Mouse (Mus musculus): ENCODE results near the gene Gcm2. TPM values are rescaled to one million over a fixed set of nuclear protein-coding genes. Genes with fewer than 3 reads are reported as not detected.

The Gcm2 gene
- not detected in 2 replicates for polyA plus RNA-seq (2011; ENCODE audit: insufficient read length, low read depth, missing spikeins)

DNA sequence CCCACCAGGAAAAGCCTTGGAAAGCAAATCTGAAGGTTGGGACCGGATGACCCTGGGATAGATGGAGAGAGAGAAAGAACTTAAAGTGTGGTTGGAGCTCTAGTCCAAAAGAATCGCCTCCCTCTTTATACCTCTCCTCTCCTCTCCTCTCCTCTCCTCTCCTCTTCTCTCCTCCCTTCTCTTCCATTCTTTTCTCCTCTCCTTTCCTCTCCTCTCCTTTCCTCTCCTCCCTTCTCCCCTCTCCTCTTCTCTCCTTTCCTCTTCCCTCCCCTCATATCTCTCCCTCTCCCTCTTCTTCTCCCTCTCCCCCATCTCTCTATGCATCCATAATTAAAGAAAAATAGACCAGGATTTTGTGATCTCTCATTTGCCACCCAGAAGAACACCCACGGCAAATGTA, at the start of gene Gcm2:
Gcm2 (minus strand) TSS at position 101 of the 400 bp plus-strand sequence.
- no peak within 1 kb of the TSS for H3K27ac ChIP-seq (ENCODE audit: insufficient read depth, low read length)
- H3K4me1 ChIP-seq (ENCODE audit: control insufficient read depth, insufficient read depth, low read length): no peaks in the 10 kb centered on the region
- no peak for TF ChIP-seq CTCF (IDR thresholded peaks at IDR 0.05; ENCODE audit: borderline replicate concordance, insufficient read depth, low read length)
- TF ChIP-seq POLR2A (IDR thresholded peaks at IDR 0.05; ENCODE audit: low read depth, low read length): no peak
- no peak within 1 kb of the TSS for H3K4me3 ChIP-seq (ENCODE audit: insufficient read depth, low read length)

DNA sequence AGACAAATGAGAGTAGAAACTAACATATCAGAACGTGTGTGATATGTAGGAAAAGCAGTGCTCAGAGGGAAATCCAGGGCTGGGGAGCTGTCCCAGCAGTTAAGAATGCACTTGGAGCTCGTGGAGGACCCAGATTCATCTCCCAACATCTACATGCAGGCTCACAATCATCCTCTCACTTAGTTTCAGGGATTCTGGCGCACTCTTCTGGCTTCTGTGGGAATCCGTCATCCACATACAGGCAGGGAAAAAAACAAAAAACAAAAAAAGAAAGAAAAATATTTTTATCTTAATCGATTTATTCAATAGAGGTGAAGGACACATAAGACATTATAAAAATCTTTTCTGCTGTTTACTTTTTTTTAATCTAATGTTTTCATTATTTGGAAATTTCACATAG, 47.6 kb upstream of the Gcm2 start:
- TF ChIP-seq CTCF (IDR thresholded peaks at IDR 0.05; ENCODE audit: borderline replicate concordance, insufficient read depth, low read length) (no peak), POLR2A (IDR thresholded peaks at IDR 0.05; ENCODE audit: low read depth, low read length) (no peak)
- H3K4me1 ChIP-seq (ENCODE audit: control insufficient read depth, insufficient read depth, low read length): no peaks in the 10 kb centered on the region
- H3K27ac ChIP-seq (ENCODE audit: insufficient read depth, low read length): no peak overlapping the region
- no peak overlapping the region for H3K4me3 ChIP-seq (ENCODE audit: insufficient read depth, low read length)

DNA sequence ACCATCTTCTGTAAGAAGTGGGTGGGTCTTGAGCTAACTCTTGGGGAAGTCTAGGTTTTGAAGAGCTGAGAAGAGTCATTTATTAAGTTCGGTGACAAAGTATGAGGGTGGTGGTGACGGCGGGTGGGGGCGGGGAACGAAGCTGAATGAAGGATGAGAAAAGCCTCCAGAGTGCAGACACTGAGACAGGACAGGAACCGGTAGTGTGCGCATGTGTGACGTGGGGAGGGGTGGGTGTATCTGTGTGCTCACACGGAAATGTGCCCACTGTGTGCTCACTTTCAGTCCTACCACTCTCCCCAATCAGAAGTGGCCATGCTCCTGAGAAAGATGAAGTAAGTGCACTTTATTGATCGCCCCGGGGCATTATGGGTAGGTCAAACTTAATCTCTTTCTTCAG, 42.3 kb upstream of the Gcm2 start:
- TF ChIP-seq CTCF (IDR thresholded peaks at IDR 0.05; ENCODE audit: borderline replicate concordance, insufficient read depth, low read length) (no peak), POLR2A (IDR thresholded peaks at IDR 0.05; ENCODE audit: low read depth, low read length) (no peak)
- no peaks in the 10 kb centered on the region for H3K4me1 ChIP-seq (ENCODE audit: control insufficient read depth, insufficient read depth, low read length)
- H3K27ac ChIP-seq (ENCODE audit: insufficient read depth, low read length): no peak overlapping the region
- no peak overlapping the region for H3K4me3 ChIP-seq (ENCODE audit: insufficient read depth, low read length)

DNA sequence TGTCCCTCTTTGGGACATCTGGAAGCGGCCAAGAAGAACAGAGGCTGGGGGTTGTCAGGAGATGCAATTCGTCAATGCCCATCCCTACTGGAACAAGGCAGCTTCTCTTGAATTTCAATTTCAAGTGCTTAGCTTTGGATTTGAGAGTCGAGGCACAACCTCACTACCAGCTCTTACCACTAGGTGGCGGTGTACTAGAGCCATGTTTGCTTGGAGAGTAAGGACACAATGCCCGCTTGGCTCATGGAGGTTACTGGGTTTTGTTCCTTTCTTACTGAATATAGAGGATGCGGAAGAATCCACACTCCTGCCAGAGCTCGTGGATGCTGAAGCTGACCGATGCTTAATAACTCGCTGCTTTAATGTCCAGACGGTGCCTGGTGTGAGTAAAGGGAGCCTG, 35.4 kb upstream of the Gcm2 start:
- Histone ChIP-seq H3K4me3 (ENCODE audit: insufficient read depth, low read length) (no peak overlapping the region), H3K27ac (ENCODE audit: insufficient read depth, low read length) (no peak overlapping the region), H3K4me1 (ENCODE audit: control insufficient read depth, insufficient read depth, low read length) (no peaks in the 10 kb centered on the region)
- TF ChIP-seq POLR2A (IDR thresholded peaks at IDR 0.05; ENCODE audit: low read depth, low read length) (no peak), CTCF (IDR thresholded peaks at IDR 0.05; ENCODE audit: borderline replicate concordance, insufficient read depth, low read length) (peak; percentile 59; the same call in 1 of the 2 replicates)

DNA sequence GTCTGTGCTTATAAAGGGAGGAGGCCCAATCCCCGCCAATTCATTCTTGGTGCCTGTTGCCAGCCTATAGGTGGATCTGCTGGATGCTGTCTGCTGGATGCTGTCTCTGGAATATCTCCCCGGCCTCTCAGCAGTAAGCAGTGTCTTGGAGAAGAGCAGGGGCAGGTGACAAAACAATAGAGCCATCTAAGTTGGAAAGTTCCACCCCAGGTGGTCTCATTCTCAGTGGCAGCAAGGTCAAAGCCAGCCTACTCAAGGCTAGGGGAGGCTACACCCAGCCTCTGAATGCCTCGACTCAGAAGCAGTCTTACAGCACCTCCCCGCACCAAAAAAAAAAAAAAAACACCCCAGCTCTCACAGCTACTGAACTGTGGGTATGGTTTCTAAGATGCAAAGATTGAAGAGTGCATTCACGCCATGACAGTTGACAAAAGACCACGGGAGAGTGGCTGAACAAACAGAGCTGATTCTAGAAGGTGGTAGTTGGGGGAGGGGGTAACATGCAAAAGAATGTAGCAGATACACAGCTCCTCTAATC, 34.7 kb upstream of the Gcm2 start:
- TF ChIP-seq CTCF (IDR thresholded peaks at IDR 0.05; ENCODE audit: borderline replicate concordance, insufficient read depth, low read length) (no peak), POLR2A (IDR thresholded peaks at IDR 0.05; ENCODE audit: low read depth, low read length) (no peak)
- no peaks in the 10 kb centered on the region for H3K4me1 ChIP-seq (ENCODE audit: control insufficient read depth, insufficient read depth, low read length)
- H3K4me3 ChIP-seq (ENCODE audit: insufficient read depth, low read length): no peak overlapping the region
- no peak overlapping the region for H3K27ac ChIP-seq (ENCODE audit: insufficient read depth, low read length)

DNA sequence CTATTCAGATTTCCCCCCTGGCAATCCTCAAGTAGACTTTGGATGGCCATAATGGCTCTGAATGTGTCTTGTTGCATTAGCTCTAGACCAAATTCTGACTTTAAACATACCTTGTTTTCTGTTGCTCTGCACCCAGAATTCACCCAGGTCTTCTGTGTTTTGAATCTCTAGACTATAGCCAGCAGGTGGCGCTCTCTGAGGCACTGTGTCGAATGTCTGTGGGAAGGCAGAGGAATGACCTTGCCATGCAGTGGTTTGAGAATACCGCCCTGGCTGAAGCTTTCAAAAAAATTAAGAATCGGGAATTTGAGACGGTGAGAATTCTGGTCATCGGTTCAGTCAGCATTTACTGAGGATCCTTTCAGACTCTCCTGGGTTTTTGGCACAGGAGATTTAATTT, 24.1 kb upstream of the Gcm2 start:
- Histone ChIP-seq H3K4me3 (ENCODE audit: insufficient read depth, low read length) (no peak overlapping the region), H3K4me1 (ENCODE audit: control insufficient read depth, insufficient read depth, low read length) (no peaks in the 10 kb centered on the region), H3K27ac (ENCODE audit: insufficient read depth, low read length) (no peak overlapping the region)
- TF ChIP-seq CTCF (IDR thresholded peaks at IDR 0.05; ENCODE audit: borderline replicate concordance, insufficient read depth, low read length) (peak; percentile 78), POLR2A (IDR thresholded peaks at IDR 0.05; ENCODE audit: low read depth, low read length) (no peak)

DNA sequence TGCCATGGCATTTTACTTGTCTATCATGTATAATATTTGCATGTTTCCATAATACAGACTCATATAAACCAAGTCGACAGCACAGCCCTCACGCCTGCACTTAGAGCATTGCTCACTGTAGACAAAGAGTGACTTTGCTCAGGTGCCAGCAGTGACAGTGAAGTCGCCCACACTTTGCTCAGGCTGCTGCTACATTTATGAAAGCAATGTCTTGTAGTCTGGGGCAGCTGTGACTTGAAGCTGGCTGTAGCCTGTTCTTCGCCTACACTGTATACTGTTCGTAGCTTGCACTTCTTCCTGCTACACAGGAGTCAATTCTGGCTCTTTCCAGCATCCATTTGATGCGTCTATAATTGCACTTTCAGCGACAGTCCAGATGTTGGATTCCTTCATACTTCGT, 18.2 kb upstream of the Gcm2 start:
- H3K27ac ChIP-seq (ENCODE audit: insufficient read depth, low read length): no peak overlapping the region
- H3K4me3 ChIP-seq (ENCODE audit: insufficient read depth, low read length): no peak overlapping the region
- H3K4me1 ChIP-seq (ENCODE audit: control insufficient read depth, insufficient read depth, low read length): no peaks in the 10 kb centered on the region
- TF ChIP-seq POLR2A (IDR thresholded peaks at IDR 0.05; ENCODE audit: low read depth, low read length) (no peak), CTCF (IDR thresholded peaks at IDR 0.05; ENCODE audit: borderline replicate concordance, insufficient read depth, low read length) (no peak)

DNA sequence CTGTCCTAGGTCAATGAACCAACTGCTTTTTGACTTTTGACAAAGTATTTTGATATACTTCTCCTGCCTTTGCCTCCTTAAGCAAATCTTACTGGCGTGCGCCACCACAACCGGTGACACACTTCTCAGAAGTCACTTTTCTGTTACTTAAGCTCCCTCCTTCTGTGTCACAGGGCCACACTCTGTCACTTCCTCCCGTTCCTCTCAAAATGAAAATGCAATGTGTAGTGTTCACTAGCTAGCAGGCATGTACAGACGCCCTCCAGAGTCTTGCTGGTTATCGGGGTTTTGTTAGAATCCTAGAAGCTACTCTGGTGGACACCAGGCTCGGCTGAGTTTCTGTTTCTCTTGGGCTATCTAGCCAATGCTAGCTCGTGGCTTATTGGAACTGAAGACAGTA, 17.5 kb upstream of the Gcm2 start:
- no peaks in the 10 kb centered on the region for H3K4me1 ChIP-seq (ENCODE audit: control insufficient read depth, insufficient read depth, low read length)
- no peak overlapping the region for H3K27ac ChIP-seq (ENCODE audit: insufficient read depth, low read length)
- no peak overlapping the region for H3K4me3 ChIP-seq (ENCODE audit: insufficient read depth, low read length)
- TF ChIP-seq POLR2A (IDR thresholded peaks at IDR 0.05; ENCODE audit: low read depth, low read length) (no peak), CTCF (IDR thresholded peaks at IDR 0.05; ENCODE audit: borderline replicate concordance, insufficient read depth, low read length) (no peak)

DNA sequence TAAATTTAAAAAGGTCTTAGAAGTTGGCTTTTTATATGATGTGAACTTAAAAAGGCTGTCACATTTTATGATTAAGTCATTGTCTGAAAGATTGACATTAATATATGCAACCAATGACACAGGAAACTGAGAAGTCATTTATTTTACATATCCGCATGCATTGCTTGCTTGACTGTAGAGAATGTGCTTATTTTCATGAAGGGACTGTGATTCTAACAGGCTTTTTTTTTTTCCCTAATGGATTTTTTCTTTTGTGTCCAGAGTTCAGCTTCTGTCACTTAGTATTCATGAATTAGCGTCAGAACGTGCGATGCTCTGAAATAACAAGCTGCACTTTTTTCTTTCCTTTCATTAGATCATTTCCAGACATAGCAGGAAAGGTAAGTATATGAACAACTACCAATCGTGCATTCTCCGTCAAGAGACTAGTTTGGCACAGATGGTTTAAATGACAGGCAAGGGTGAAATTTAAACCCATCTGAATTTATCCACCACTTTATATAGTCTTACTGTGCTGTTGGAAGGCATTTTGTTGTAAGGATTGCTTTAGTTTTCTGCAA, 12.9 kb upstream of the Gcm2 start:
- Histone ChIP-seq H3K4me3 (ENCODE audit: insufficient read depth, low read length) (no peak overlapping the region), H3K4me1 (ENCODE audit: control insufficient read depth, insufficient read depth, low read length) (no peaks in the 10 kb centered on the region), H3K27ac (ENCODE audit: insufficient read depth, low read length) (no peak overlapping the region)
- TF ChIP-seq CTCF (IDR thresholded peaks at IDR 0.05; ENCODE audit: borderline replicate concordance, insufficient read depth, low read length): no peak

DNA sequence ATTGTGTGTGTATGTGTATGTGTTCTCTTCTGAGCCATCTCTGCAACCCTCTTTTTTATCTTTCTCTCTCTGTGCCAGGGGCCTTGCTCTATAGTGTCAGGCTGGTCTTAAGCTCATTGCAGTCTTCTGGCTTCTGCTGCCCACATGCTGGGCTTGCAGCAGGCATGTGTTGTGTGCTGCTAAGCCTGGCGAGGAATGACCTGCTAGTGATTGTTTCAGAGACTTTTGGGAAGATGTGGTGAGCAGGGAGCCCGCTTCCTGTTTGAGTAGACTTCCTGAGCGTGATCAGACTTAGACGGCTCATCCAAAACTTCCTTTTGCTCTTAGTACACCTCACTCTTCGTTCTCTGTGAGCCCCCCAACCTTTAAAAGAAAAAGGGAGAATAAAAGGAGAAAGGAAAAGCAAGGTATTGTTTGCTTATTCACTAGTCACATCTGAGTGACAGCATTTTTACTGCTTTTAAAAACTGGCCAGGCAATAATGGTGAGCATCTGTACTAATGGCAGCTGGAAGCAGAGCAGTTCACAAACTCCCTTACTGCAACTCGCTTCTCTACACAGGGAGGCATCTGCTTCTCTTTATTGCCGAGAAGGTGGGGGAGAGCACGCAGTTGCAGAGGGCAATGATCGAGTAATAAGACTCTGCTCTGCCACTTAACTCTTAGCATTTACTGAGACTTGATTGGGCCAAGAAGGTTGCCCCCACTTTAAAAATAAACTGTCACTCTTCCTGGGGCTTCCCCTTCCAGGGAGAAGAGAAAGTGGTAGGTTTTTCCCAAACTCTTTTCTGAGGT, 8.5 kb upstream of the Gcm2 start:
- Histone ChIP-seq H3K27ac (ENCODE audit: insufficient read depth, low read length) (no peak overlapping the region), H3K4me1 (ENCODE audit: control insufficient read depth, insufficient read depth, low read length) (no peaks in the 10 kb centered on the region), H3K4me3 (ENCODE audit: insufficient read depth, low read length) (no peak overlapping the region)
- TF ChIP-seq CTCF (IDR thresholded peaks at IDR 0.05; ENCODE audit: borderline replicate concordance, insufficient read depth, low read length): no peak
- no peak for TF ChIP-seq POLR2A (IDR thresholded peaks at IDR 0.05; ENCODE audit: low read depth, low read length)

Measured in embryonic fibroblast, embryonic 13.5 days (primary cell).